Mouse (Mus musculus) kidney, adult 2 months (tissue): ENCODE results near the gene Shpk. TPM values are rescaled to one million over a fixed set of nuclear protein-coding genes. Genes with fewer than 3 reads are reported as not detected.

Experiments used
- DNase-seq: peaks from one replicate; pipeline ENCODE4 v3.0.0; 2021
- H3K27ac ChIP-seq: fragments of 200-500 bp; 2 replicates; pipeline ENCODE4 v1.5.1; 2012; ENCODE audit warnings: low read depth, low read length, control low read depth, inconsistent platforms; ENCODE audit not compliant: insufficient read depth
- H3K27me3 ChIP-seq: fragments of 200-500 bp; replicated peaks from 2 replicates; pipeline ENCODE4 v1.6.1; 2012; ENCODE audit warnings: mild to moderate bottlenecking, moderate library complexity, low read length, inconsistent platforms; ENCODE audit not compliant: control insufficient read depth, insufficient read depth
- H3K36me3 ChIP-seq: fragments of 200-500 bp; 2 replicates; pipeline ENCODE4 v1.6.1; 2012; ENCODE audit warnings: mild to moderate bottlenecking, moderate library complexity, low read length, inconsistent platforms; ENCODE audit not compliant: control insufficient read depth, insufficient read depth
- H3K4me1 ChIP-seq: fragments of 200-500 bp; 2 replicates; pipeline ENCODE4 v1.6.1; 2011; ENCODE audit warnings: low read length; ENCODE audit not compliant: control insufficient read depth, insufficient read depth
- H3K4me3 ChIP-seq: fragments of 200-500 bp; 2 replicates; pipeline ENCODE4 v1.5.1; 2011; ENCODE audit warnings: mild to moderate bottlenecking, low read depth, low read length, control low read depth; ENCODE audit not compliant: insufficient read depth
- CTCF ChIP-seq: fragments of 200-500 bp; conservative IDR thresholded peaks from 2 replicates; pipeline ENCODE4 v1.5.1; 2011; ENCODE audit warnings: low read depth, mild to moderate bottlenecking, control low read depth, low read length, moderate library complexity, mixed read lengths; ENCODE audit not compliant: insufficient read depth, insufficient read length
- POLR2A ChIP-seq: fragments of 200-500 bp; IDR thresholded peaks from one replicate; pipeline ENCODE4 v1.6.1; 2011; ENCODE audit warnings: low read depth, low read length, control low read depth
- WGBS: fragments of 180-500 bp; shearing (Covaris S2); methylation state at CpG from one replicate; pipeline ENCODE4 v1.1.7; 2018; 5-methylcytosine and 5-hydroxymethylcytosine counted together
- polyA plus RNA-seq: library from polyadenylated mRNA; depleted of rRNA; stranded (reverse); fragments of >200 nt; gene quantifications from 2 replicates; pipeline ENCODE4 v1.2.3, GENCODE M21; 2012

Gene Shpk
- polyA plus RNA-seq, 1 experiment, result 17.7 TPM

DNA sequence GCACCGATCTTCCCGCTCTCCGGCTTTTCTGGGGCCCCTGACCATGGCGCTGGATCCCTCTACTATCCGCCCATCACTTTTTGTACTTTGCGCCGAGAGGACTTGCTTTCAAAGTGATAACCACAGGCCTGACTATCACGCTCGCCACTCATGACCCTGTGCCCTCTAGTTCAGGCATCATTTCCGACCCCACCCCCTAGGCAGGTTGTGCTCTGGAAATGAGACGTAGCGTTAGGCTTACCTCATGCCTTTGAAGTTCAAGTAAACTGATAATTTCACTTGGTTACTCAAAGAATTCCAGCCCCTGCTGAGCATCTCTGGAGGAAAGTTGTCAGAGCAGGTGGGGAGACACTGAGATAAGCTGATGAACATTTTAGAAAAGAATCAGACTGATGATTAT, 619 bp downstream of the Shpk start:
- peak; percentile 51 for DNase-seq
- no peaks in the 10 kb centered on the region for H3K27me3 ChIP-seq
- H3K4me1 ChIP-seq, result peaks cover 8% of the 10 kb centered on the region; the same call in 1 of the 2 replicates
- peak overlapping the region; percentile 85 for H3K4me3 ChIP-seq
- no peaks in the 10 kb centered on the region for H3K36me3 ChIP-seq
- 3% methylated on average over 12 of the region's 12 CpGs for WGBS
- peak overlapping the region; percentile 33; the same call in 1 of the 2 replicates for H3K27ac ChIP-seq
- no peak for TF ChIP-seq CTCF
- no peak for TF ChIP-seq POLR2A

DNA sequence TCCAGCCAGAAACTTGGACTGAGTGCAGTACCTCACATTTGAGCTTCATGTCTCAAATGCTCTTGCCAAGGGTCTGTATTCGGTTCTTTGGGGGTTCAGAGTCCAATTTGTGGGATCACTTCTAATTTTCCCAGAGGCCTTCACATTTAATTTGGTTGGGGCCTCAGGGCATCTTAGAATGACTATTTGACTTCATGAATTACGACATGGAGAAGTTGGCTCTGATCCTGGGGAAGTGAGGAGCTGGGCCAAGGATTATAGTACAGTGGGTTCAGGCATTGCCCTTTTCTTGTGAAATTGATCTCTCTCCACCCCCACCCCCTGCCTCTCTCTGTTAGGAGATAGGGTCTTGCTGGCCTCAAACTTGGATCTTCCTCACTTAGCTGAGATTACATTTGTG, 1.8 kb downstream of the Shpk start:
- H3K4me1 ChIP-seq, result peaks cover 8% of the 10 kb centered on the region; the same call in 1 of the 2 replicates
- 38% methylated on average over 2 of the region's 2 CpGs for WGBS
- DNase-seq, result peak; percentile 59
- H3K4me3 ChIP-seq, result no peak overlapping the region
- TF ChIP-seq POLR2A, result no peak
- TF ChIP-seq CTCF, result no peak
- no peaks in the 10 kb centered on the region for H3K27me3 ChIP-seq
- H3K36me3 ChIP-seq, result no peaks in the 10 kb centered on the region
- no peak overlapping the region for H3K27ac ChIP-seq

GRCm38 (mm10) chr11:73201597-73201996, 2.3 kb downstream of the Shpk start:
- Histone ChIP-seq H3K27ac (no peak overlapping the region), H3K4me1 (peaks cover 8% of the 10 kb centered on the region; the same call in 1 of the 2 replicates), H3K27me3 (no peaks in the 10 kb centered on the region), H3K4me3 (no peak overlapping the region), H3K36me3 (no peaks in the 10 kb centered on the region)
- TF ChIP-seq CTCF, result no peak
- TF ChIP-seq POLR2A, result no peak
- 50% methylated on average over 4 of the region's 4 CpGs for WGBS
- no peak for DNase-seq

DNA sequence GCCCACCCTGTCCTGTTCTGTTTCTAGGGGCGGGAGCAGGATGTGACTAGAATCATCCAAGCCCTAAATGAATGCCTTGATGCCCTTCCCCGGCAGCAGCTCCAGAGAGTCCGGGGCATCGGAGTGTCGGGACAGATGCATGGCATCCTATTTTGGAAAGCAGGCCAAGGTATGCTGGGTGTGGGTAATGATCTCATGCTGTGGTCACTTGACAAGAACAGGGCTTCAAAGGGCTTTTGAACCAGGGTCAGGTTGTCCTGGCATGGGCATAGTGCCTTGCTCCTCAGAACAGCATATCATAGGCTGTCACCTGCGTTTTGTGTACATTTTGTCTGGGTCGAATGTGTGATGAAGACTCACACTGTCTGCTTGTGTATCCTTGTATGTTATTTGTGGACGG, 4.6 kb downstream of the Shpk start:
- H3K27ac ChIP-seq, result no peak overlapping the region
- H3K4me1 ChIP-seq, result peaks cover 8% of the 10 kb centered on the region; the same call in 1 of the 2 replicates
- WGBS, result 87% methylated on average over 8 of the region's 8 CpGs
- no peak for TF ChIP-seq POLR2A
- TF ChIP-seq CTCF, result no peak
- H3K4me3 ChIP-seq, result no peak overlapping the region
- H3K36me3 ChIP-seq, result no peaks in the 10 kb centered on the region
- no peak for DNase-seq
- H3K27me3 ChIP-seq, result no peaks in the 10 kb centered on the region

DNA sequence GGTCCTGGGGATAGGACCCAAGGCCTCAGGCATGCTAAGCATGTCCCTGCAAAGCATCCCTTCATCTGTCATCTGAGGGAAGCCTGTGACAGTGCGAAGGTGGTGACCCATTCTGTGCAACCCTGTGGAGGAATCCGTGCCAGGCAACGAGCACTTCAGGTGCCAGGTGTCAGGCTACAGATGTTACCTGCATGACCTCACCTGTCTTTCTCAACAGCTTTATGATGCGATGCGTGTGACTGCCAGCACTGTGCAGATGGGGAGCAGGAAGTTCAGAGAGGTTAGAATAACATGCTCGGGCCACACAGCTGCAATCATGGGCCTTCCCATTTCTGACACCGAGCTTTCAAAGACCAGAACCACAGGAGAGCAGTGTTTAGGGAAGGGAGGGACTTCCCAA, 5.9 kb downstream of the Shpk start:
- 55% methylated on average over 7 of the region's 7 CpGs for WGBS
- no peak overlapping the region for H3K4me3 ChIP-seq
- H3K27me3 ChIP-seq, result no peaks in the 10 kb centered on the region
- no peak for TF ChIP-seq CTCF
- TF ChIP-seq POLR2A, result no peak
- peaks cover 4% of the 10 kb centered on the region; the same call in 1 of the 2 replicates for H3K4me1 ChIP-seq
- no peaks in the 10 kb centered on the region for H3K36me3 ChIP-seq
- H3K27ac ChIP-seq, result no peak overlapping the region
- no peak for DNase-seq

- WGBS, result 84% methylated on average over 2 of the region's 2 CpGs
- H3K27ac ChIP-seq, result no peak overlapping the region
- H3K4me3 ChIP-seq, result no peak overlapping the region
- H3K4me1 ChIP-seq, result no peaks in the 10 kb centered on the region
- H3K36me3 ChIP-seq, result no peaks in the 10 kb centered on the region
- TF ChIP-seq CTCF, result peak; percentile 45
- TF ChIP-seq POLR2A, result no peak
- H3K27me3 ChIP-seq, result no peaks in the 10 kb centered on the region
- DNase-seq, result no peak
Measured at GRCm38 (mm10) chr11:73207621-73208020, 8.4 kb downstream of the Shpk start.

GRCm38 (mm10) chr11:73213956-73214355, 14.7 kb downstream of the Shpk start:
- Histone ChIP-seq H3K4me3 (no peak overlapping the region), H3K27me3 (no peaks in the 10 kb centered on the region), H3K4me1 (no peaks in the 10 kb centered on the region), H3K27ac (no peak overlapping the region), H3K36me3 (no peaks in the 10 kb centered on the region)
- no peak for TF ChIP-seq POLR2A
- no peak for TF ChIP-seq CTCF
- DNase-seq, result no peak
- WGBS, result 77% methylated on average over 3 of the region's 3 CpGs
